Mouse (Mus musculus) retina, postnatal 1 day (tissue): Measurements from ENCODE around the gene Tubgcp3.
A peak's percentile ranks its signal among the peaks of the same experiment; 100 is the strongest.
"Not testable (repeated sequence)": the region's sequence is repeated elsewhere in the genome, so short reads cannot be mapped to it uniquely, and the experiment has no call there.

Experiments
- DNase-seq: peaks from one replicate; pipeline ENCODE4 v3.0.0-alpha.2; 2012

Gene Tubgcp3

GRCm38 (mm10) chr8:12672056-12672881 lies at the start of gene Tubgcp3:
Gene Tubgcp3 (minus strand): TSS chr8:12672248.
- DNase-seq, result peak; percentile 96

GRCm38 (mm10) chr8:12719091-12719490 lies 47.0 kb upstream of the Tubgcp3 start:
- peak; percentile 70 for DNase-seq

- no peak for DNase-seq
Observed at GRCm38 (mm10) chr8:12715861-12716585, 44.0 kb upstream of the Tubgcp3 start.

DNA sequence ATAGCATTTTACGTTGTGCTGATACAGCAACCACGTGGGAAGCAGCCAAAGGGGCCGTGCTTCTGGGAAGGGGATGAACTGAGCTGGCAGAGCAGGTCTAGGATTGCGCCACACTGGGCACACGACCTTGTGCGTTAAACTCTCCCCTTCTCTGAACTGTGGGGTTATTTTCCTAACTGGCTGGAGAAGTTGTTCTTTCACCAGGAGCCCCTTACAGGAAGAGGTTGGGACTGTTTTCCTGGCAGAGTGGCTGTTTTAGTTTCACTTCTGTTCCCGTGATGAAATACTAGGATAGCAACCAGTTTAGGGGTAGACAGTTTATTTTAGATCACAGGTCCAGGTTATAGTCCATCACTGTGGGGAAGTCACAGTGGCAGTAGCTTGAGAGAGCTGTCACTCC lies 39.6 kb upstream of the Tubgcp3 start:
- DNase-seq, result no peak

GRCm38 (mm10) chr8:12703597-12703996 lies 31.5 kb upstream of the Tubgcp3 start:
- no peak for DNase-seq

- DNase-seq, result no peak
Observed at GRCm38 (mm10) chr8:12702290-12702689, 30.2 kb upstream of the Tubgcp3 start.

- no peak for DNase-seq
Observed at GRCm38 (mm10) chr8:12698660-12699277, 26.7 kb upstream of the Tubgcp3 start.

DNA sequence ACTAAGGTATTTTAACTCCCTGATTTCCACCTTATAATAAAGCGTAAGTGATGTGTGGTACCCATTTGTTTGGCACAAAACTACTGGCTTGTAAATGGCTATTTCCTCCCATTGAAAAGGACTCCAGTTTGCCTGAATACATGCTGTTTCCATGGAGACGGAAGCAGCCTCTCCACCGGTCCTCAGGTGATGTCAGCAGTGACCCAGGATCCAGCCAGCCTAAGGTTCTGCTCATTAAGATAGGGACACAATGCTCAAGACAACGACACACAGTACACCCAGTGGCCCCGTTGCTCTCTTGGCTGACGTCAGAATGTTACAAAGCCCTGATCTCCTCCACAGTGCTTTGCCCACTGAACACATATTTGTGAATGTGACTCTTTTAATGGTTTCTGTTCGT lies 16.8 kb upstream of the Tubgcp3 start:
- no peak for DNase-seq

DNA sequence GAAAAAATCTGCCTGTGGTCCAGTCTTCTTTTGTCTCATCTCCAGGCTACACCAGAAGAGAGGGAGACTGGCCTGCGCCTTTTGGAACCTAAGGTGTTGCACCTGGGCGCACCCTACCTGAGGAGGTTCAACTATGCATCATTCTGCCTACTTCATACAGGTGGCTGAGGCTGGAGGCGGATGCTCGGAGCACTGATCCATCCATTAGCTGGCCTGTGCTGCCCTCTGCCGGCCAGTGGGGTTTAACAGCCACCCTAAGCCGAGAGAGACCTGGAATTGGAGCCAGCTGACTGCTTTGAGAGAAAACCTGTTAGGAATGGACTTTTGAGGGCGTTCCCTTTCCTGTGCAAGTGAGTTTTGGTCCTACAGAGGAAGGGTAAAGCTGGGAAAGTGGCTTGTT lies 5.5 kb upstream of the Tubgcp3 start:
- DNase-seq, result peak; percentile 77

DNA sequence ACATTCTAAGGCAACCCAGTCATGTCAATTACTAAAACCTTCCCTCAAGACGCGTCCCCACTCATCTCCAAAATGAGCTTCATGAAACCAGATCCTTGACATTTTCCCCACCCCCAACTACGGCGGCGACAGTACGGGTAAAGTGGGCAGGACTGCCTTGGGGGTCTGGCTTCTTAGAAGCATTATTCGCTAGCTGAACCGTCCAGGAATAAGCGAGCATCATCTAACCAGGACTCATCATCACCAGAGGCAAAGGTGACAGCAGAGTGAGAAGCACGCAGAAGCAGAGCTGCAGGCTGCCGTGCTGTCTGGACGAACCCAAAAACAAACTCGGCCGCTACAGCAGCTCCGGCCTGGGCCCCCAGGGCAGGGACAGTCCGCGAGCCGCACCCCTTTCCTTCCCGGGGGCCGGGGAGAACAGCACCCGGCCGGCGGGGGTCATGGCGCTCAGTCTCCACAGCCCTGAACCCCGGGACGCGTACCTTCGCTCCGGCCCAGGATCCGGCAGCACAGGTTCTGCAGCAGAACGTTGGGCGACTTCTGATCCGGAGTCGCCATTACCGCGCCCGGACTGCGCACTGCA lies 484 bp downstream of the Tubgcp3 start:
- DNase-seq, result no peak

- DNase-seq, result peak; percentile 4
Observed at GRCm38 (mm10) chr8:12670965-12671364, 1.1 kb downstream of the Tubgcp3 start.

DNA sequence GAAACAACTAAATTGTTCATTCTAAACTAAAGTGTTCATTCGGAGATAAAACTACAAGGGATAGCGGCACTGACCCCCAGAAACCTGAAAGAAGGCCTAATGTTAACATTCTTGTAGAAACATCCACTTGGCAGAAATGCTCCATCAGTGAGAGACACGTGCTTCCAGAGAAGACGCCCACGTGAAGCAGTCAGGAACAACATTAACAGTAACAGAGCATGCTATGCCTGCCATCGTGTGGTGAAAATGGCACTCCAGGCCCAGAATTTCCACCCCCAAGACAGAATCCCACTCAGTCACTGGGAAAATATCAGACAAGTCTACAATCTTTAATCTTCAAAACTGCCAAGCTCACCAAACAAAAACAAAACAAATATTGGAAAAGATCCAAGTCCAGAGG lies 3.2 kb downstream of the Tubgcp3 start:
- no peak for DNase-seq

GRCm38 (mm10) chr8:12666530-12666929 lies 5.5 kb downstream of the Tubgcp3 start:
- not testable (repeated sequence) for DNase-seq

GRCm38 (mm10) chr8:12663105-12663456 lies 9.0 kb downstream of the Tubgcp3 start:
- no peak for DNase-seq

DNA sequence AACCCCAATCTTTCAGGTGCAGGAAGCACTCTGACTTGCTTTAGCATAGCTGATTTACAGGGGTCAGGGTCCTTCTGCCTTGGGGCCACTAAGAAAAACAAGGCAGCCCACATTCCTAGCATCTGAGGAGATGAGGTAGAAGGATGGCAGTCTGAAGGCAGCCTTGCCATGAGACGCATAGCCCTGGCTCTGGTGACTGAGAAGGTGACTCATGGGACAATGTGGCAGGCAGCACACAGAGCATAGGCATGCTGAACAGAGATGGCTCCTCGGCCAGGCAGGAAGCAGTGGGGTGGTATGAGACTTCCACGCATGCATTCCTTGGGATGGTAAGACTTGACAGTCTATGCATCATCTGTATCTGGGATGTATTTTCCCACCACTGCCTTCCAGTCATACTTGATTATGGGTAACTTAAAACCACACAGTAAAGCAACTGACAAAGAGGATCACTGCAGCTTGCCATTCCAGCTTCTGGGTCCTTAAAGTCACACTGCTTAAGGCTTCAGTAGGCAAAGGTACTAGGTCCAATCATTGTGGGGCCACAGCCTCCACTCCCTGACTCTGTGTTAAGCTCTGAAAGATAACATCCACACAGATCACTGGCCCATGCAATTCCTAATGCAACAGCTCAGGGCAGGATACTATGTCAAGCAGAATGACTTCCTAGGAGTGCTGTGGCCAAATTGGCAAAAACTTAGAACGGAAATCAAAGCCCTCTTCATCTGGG lies 9.5 kb downstream of the Tubgcp3 start:
- no peak for DNase-seq

DNA sequence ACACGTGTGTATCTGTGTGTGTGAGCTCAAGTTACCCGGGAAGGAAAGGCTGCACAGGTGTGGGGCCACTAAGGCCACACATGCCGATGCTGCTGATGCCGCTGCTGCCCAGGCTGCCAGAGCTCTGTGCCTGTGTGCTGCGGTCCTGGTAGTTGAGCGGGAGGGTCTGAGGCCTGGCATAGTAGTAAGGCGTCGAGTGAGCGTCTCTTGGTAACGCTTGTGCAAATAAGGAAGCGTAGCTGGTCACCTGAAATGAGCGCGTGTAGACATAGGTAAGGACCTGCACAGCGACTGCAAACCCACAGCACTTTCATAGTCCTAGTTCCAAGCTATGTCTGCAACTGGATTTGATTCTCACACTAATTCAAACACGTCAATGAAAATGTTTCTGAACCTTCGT lies 14.6 kb downstream of the Tubgcp3 start:
- no peak for DNase-seq

- no peak for DNase-seq
Observed at GRCm38 (mm10) chr8:12651246-12651645, 20.8 kb downstream of the Tubgcp3 start.

GRCm38 (mm10) chr8:12650495-12650894 lies 21.6 kb downstream of the Tubgcp3 start:
- no peak for DNase-seq

DNA sequence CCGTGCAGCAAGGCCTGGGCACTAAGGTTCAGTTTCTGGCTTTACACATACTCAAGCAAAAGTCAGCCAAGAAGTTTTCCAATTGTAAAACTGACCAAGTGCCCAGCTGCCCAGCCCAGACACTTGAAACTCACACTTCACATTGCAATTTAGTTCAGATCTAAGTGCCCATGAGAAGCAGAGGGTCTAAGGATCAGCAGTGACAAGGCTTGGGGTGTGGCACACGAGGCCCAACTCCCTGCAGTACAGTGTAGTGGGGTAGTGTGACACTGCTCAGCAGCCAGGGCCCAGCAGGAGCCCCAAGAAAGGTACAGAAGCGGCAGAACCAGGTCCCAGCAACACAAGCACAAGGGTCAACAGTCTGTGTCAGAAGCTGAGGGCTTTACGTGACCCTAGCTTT lies 23.1 kb downstream of the Tubgcp3 start:
- no peak for DNase-seq

- no peak for DNase-seq
Observed at GRCm38 (mm10) chr8:12646536-12646935, 25.5 kb downstream of the Tubgcp3 start.

DNA sequence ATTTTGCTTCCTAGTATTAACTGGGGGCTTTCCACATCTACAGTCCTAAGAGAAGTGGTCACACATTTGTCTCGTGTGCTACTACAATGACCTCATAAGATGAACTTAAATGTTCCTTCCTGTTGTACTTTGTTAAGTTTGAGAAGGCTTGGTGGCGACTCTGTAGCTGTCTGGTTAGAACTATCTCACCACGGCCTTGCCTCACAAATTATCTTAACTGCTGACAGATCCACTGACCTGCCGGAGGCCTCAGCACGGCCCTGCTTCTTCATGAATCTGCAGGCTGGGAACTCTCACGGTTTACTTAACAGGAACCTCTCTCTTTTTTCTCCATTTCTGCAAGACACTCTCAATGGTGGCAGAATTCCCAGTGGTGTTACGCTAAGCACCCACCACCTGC lies 27.2 kb downstream of the Tubgcp3 start:
- DNase-seq, result no peak

GRCm38 (mm10) chr8:12644341-12644740 lies 27.7 kb downstream of the Tubgcp3 start:
- DNase-seq, result no peak

DNA sequence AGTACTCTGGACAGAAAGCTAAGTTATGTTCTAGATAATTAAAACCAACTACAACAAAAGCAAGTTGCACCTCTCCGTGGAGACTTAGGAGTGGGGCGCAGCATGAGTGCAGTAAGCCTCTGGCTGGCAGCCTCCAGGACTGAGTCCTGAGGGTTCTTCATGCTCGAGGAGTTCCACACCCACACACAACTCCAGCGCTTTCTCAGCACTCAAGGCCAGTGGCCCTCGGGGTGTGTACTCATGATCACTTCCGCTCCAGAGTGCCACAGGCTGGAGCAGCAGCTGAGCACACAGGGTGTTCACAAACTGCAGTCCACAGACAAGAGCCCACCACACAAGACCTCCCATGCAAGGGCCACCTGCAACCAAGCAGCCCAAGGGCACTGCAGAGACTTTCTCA lies 30.5 kb downstream of the Tubgcp3 start:
- no peak for DNase-seq
